Mouse (Mus musculus) yolk sac, embryonic 10.5 days (tissue): ENCODE results near the gene Gapt.

Experiments used
- DNase-seq: peaks from one replicate; pipeline ENCODE4 v3.0.0-alpha.2; 2017; ENCODE audit warnings: low spot score

The Gapt gene

GRCm38 (mm10) chr13:110346707-110347106 lies 10.3 kb downstream of the Gapt start:
- DNase-seq: no peak

GRCm38 (mm10) chr13:110342602-110343001 lies 14.4 kb downstream of the Gapt start:
- DNase-seq: no peak

GRCm38 (mm10) chr13:110332958-110333597 lies 23.9 kb downstream of the Gapt start:
- no peak for DNase-seq

- no peak for DNase-seq
These were observed 38.3 kb downstream of the Gapt start for GRCm38 (mm10) chr13:110318746-110319145.

- DNase-seq: no peak
These were observed 49.8 kb downstream of the Gapt start for GRCm38 (mm10) chr13:110307188-110307587.
